Mouse (Mus musculus) left cerebral cortex, adult 11 months (tissue): ENCODE results near the gene Ccin.
A peak's percentile ranks its signal among the peaks of the same experiment; 100 is the strongest.

ENCODE experiments used
- DNase-seq: peaks from one replicate; pipeline ENCODE4 v3.0.0; 2022; ENCODE audit warnings: low spot score

The Ccin gene

DNA sequence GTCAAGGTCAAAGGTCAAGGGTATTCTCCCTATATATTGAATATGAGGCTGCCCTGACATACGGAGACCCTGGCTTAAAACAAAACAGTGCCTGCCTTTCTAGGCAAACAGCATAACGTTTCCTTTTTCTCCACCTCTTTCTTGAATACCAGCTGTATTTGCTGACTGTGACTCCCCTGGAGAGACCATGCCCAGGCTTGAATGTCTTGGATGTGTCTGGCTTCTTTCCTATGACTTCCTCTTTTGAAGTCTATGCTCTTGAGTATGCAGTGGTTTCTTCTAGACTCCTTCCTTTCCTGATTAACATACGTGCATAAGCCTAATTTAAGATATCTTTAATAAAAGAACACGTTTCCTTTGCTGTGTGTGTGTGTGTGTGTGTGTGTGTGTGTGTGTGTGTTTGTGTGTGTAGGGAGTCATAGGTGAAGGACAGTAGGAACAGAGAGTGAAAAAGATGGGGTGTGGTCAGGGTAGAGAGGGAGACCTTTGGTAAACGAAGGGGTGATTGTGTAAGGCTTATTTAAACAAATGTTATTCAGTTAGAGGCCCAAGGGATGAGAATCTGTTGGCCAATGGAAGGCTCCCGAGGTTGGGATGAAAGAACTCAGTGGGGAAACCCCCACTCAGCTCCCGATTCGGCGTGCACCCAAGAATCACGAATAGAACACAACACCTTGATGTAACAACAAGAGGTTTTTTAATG is 8.2 kb upstream of the Ccin start:
- DNase-seq, result no peak

DNA sequence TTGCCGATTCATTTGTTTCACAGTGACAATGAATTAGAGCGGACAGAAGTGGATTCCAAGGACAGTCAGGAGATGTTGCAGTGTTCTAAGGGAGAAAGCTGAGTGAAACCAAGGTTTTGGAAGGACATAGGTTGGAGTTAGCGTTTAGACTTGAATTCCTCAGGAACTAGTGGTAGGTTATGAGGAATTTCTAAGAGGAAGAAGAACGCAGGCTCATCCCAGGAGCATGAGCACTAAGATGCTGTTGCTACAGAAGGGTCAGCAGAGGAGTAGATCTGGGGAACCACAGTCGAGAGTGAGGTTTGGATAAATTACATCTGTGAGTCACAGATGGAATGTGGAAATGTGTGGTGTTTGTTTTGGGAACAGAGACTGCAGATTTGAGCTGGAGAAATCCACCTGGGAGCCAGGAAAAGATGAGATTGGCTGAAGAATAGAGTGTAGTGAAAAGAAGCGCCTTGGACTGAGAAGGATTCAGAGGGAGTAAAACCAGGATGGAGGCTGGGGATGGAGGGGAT is 7.0 kb upstream of the Ccin start:
- DNase-seq, result no peak

DNA sequence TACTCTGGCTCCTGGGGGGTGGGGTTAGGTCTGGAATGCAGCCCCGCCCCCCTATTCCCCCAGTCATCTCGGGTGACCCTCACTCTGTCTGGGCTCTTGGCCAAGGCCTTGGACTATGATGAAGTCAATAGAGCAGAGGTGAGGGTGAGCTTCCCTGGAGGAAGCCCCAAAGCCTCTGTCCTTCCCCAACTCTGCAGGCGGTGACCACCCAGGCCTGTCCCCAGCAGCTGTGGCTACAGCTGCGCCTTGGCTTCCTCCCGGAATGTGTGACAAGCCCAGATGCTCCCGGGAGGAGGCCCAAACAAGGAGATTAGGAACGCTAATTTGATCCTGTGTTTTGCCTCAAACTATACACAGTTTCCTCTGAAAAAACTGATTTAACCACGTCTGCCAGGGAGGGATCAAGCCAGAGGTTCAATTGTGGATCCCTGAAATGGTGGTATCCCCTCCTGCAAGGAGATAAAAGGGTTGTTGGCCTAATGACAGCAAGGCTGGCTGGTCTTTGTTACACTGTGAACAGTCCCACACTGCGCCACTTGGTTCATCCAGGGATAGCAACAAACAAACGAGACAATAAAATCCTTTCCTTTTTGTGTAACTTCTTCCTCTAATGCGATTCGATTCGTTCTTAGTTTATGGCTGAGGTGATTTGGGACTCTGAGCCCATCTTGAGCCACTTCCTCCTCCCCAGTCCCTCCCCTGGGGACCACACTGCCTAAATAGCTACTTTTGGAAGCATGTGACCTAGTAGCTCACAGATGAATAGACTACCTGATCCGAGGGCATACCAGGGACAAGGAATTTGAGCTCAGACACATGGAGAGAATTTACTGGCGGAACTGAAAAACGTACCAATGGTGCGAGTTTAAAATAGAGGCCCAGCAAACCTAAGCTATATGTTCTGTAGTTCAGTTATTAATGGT is 4.5 kb upstream of the Ccin start:
- DNase-seq, result no peak

DNA sequence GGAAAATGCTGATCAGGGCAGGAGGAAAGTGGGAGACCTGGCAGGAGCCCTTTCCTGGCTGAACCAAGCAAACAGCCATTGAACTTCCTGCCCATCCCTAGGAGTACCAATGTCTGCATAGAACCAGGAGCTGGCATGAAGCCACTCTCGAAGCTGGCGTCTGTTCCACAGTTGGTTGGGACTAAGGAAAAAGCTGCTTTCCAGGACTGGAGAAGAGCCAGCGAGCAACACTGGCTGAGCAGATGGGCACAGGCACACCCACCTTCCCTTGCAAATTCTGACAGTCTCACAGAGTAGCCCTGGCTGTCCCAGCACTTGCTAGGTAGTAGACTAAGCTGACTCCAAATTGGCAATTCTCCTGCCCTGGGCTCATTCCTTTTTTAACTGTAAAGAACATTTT is 3.5 kb upstream of the Ccin start:
- DNase-seq, result peak; percentile 75

DNA sequence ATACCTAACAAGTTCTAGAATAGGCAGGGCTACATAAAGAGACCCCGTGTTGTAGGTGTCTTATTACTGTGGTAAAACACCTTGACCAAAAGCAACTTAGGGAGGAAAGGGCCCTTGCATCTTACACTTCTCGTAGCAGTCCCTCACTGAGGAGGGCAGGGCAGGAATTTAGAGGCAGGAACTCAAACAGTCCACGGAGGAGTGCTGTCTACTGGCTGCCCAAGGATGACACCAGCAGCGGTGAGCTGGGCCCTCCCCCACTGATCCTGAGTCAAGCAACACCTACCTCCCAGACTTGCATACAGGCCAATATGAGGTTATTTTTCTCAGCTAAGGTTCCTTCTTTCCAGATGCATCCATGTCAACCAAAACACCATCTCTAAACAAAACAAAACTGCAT is 3.0 kb upstream of the Ccin start:
- no peak for DNase-seq

DNA sequence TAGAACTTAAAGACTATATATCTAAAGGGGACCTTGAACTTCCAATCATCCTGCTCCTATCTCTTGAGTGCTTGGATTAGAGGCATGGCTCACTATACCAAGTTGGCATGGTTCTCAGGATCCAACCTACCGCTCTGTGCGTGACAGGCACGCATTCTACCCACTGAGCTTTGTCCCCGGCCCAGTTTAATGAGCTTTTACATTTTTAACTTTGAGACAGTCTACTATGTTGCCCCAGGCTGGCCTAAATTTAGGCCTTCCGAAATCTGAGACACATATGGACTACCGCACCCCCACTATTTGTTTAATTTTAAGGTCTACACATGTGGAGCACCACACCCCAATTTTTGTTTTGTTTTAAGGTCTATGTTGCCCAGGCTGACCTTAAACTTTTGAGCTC is 2.4 kb upstream of the Ccin start:
- no peak for DNase-seq

DNA sequence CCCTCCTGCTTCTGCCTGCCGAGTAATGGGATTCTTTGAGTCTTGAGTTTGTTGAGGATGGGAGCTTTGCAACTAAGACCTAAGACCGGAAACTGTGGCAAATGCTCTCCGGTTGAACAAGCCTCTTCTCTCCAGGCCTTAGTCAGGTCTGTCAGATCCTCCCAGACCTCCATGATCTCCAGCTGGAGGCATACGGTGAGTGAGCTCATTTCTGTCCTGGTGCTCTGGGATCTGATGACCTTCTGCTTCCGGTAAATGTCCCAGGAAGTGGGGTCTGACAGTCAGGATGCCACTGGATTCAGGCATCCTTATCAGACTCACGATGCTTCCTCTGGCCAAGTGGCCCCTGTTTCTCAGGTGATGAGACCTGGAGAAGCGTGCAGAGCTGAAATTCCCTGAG is 2.0 kb upstream of the Ccin start:
- DNase-seq, result no peak

DNA sequence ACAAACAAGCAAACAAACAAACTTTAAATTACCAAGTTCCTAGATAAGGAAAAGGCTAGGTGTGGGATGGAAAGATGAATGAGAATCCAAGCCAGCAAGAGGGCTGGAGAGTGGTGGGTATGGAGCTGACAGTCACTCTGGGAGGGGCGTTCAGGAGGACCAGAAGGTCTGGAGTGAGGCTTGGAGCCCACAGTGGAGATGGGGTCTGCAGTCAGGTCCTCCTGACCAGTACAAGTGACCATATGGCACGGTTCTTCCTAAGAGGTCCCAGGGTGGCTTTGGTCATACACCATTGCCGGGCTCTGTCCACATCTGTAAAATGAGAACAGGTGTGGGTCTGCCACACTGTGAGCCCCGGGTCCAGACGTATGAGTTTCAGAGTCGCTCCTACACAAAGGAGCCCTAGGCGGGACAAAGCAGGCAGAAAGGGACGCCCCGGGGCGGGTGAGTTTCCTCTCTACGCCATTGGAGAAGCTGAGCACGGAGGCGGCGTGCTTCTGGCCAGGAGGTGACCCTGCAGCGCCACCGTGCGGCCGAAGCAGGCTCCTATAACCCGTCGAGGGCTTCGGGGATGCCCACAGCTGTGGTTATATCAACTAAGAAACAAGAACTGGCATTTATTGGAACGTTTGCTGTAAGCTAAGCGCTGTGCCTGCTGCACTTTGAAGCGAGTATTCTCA is 1.1 kb upstream of the Ccin start:
- peak; percentile 82 for DNase-seq

DNA sequence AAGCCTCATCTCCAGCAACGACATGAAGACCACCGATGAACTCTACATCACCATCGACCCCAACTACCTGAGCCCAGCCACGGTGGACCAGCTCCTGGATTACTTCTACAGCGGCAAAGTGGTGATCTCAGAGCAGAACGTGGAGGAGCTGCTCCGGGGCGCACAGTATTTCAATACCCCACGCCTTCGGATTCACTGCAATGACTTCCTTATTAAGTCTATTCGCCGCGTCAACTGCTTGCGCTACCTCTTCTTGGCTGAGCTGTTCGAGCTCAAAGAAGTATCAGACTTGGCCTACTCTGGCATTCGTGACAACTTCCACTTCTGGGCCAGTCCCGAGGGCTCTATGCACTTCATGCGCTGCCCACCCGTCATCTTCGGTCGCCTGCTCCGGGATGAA is 473 bp downstream of the Ccin start:
- no peak for DNase-seq

DNA sequence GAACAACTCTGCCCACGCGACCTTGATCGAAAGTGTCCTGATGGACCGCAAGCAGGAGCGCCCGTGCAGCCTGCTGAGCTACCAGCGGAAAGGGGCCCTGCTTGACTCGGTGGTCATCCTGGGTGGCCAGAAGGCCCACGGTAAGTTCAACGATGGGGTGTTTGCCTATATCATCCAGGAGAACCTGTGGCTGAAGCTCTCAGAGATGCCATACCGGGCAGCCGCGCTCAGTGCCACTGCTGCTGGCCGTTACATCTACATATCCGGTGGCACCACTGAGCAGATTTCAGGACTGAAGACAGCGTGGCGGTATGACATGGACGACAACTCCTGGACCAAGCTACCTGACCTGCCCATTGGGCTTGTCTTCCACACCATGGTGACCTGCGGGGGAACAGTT is 1.0 kb downstream of the Ccin start:
- no peak for DNase-seq

DNA sequence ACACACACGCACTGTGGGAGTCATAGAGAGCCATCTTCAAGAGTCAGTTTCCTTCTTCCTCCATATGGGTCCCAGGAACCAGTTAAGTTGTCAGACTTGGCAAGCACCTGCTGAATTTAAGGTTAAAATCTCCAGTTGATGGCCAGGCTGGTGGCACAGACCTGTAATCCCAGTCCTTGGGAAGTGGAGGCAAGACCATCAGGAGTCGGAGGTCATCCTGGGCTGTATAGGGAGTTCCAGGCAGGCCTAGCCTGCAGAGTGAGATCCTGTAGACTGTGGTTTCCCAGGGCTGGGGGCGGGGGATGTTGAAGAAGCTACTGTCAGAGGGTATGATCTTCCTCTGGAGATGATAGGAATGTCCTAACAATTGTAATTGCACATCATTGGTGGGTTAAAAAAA is 5.7 kb downstream of the Ccin start:
- no peak for DNase-seq

DNA sequence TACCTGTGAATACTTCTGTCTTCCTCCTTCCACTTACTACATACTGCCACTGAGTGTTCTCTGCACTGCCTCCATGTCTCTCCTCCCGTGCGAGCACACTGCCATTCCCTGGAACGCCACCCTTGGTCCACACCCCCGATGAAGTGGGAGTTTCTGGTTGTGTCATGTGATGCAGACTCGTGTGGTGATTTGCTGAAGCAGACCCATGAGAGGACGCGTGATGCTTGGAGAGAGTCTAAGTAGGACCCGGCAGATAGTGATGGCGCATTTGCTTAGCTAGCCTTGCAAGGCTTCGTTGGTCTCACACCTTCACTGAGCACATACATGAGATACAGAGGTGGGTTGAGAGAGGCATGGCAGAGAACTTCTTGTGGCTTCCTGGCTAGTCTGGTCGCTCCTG is 9.8 kb downstream of the Ccin start:
- no peak for DNase-seq

DNA sequence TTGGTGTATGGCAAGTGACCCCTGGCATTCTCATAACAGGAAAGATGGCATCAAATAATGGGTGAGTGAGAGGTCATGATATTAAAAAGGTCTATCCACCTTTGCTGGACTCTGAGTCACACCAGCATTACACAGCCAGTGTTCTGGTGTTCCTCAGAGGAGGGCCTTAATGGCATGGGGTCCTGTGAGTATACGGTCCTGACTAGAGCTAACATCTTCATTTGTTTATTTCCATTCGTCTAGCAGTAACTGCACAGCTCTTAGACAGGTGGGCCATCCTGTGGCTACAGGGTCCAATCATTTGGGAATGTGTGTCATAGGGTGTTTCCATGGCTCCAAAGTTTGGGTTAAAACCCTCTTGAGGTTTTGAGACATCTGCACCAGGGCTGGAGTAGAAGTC is 11.1 kb downstream of the Ccin start:
- DNase-seq, result no peak

DNA sequence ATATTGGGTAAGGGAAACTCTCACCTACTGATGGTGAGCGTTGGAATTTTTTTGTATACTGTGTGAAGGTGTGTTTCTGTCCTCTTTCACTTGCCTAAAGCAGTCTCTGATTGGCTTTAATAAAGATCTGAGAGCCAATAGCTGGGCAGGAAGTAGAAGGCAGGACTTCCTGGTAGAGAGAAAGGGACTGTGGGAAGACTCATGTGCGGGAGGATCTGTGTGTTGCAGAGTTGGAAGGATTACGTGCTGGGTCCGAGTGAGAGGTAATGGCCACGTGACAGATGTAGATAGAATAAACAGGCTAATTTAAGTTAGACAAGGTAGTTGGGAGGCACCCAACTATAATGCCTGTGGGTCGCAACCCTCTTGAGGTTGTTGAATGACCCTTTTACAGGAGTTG is 20.3 kb downstream of the Ccin start:
- DNase-seq, result no peak

DNA sequence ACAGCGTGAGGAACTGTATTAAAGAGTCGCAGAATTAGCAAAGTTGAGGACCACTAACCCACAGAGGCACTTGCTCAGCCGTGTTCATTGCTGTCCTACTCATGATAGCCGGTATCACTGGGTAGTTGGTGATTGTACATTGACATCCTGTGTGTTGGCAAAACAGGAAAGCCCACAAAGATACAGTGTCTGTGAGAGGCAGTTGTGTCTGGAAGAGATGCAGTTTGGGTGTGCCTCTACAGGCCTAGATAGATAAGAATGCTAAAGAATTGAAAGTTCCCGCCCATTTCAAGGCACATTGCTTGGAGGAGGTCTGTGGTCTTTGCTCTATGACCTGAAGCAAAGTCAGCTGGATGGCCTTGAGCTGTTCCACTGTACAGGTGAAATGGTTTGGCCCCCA is 20.8 kb downstream of the Ccin start, which contains the start of gene Clta:
Gene Clta (plus strand): TSS at position 327 of the 400 bp plus-strand sequence.
- no peak for DNase-seq

DNA sequence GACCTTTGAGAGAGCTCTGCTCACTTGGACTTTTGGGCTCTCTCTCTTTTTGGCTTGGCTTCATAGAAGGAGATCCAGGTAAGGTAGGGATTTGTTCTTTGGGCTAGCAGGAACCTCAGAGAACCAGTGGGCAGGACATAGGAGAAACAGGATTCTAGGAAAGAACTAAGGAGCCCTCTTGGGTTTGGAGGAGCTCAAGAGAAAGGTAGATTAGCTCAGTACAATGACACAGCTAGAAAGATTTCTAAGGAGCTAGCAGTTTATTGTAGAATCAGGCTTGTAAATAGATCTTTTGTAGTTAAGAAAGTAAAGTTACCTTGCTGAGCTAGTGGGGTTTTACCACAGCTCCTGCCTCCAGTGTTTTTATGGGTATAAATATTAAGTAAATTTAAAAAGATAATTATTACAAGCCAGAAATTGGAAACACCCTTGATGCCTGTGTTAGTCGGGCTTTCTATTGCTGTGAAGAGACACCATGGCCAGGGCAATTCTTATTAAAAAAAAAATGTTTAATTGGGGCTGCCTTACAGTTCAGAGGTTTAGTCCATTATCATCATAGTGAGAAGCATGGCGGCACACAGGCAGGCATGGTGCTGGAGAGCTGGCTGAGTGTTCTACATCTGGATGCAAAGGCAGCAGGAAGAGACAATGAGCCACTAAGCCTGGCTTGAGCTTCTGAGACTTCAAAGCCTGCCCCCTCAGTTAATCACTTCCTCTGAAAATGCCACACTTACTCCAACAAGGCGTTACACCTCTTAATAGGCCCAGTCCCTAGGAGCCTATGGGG is 21.5 kb downstream of the Ccin start:
- DNase-seq, result no peak

DNA sequence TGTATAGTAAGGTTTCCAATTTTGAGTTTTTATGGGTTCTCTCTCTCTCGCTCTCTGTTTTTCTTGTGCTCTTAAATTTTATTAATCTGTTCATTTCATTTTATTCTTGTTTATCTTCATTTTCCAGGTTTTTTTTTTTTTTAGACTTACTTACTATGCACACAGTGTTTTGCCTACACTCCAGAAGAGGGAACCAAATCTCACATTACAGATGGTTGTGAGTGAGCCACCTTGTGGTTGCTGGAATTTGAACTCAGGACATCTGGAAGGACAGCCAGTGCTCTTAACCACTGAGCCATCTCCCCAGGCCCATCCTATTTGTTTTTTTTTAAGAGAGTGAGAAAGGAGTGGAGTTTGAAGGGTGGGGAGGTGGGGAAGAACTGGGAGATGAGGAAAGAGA is 26.9 kb downstream of the Ccin start:
- DNase-seq, result no peak

DNA sequence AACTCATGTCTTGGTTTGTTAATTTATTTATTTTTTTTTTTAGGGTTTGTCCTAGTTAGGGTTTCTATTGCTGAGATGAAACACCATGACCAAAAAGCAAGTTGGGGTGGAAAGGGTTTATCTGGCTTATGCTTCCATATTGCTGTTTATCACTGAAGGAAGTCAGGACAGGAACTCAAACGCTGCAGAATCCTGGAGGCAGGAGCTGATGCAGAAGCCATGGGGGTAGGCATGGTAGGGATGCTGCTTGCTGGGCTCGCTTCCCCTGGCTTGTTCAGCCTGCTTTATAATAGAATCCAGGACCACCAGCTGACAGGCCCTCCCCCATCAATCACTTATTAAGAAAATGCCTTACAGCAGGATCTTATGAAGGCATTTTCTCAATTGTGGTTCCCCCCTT is 27.6 kb downstream of the Ccin start:
- no peak for DNase-seq

DNA sequence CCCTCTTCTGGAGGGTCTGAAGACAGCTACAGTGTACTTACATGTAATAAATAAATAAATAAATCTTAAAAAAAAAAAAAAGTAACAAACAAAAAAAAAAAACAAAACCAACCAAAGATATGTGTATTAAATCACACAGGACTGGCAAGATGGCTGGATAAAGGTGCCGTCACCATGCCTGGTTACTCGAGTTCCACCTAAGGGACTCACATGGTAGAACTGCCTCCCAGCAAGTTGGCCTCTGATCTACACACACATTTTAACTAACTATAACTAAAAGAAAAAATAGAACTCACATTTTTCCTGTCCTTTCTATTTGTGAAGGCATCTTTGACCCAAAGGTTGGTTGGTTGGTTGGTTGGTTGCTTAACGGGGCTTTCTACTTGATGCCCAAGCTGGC is 28.5 kb downstream of the Ccin start:
- DNase-seq, result no peak

DNA sequence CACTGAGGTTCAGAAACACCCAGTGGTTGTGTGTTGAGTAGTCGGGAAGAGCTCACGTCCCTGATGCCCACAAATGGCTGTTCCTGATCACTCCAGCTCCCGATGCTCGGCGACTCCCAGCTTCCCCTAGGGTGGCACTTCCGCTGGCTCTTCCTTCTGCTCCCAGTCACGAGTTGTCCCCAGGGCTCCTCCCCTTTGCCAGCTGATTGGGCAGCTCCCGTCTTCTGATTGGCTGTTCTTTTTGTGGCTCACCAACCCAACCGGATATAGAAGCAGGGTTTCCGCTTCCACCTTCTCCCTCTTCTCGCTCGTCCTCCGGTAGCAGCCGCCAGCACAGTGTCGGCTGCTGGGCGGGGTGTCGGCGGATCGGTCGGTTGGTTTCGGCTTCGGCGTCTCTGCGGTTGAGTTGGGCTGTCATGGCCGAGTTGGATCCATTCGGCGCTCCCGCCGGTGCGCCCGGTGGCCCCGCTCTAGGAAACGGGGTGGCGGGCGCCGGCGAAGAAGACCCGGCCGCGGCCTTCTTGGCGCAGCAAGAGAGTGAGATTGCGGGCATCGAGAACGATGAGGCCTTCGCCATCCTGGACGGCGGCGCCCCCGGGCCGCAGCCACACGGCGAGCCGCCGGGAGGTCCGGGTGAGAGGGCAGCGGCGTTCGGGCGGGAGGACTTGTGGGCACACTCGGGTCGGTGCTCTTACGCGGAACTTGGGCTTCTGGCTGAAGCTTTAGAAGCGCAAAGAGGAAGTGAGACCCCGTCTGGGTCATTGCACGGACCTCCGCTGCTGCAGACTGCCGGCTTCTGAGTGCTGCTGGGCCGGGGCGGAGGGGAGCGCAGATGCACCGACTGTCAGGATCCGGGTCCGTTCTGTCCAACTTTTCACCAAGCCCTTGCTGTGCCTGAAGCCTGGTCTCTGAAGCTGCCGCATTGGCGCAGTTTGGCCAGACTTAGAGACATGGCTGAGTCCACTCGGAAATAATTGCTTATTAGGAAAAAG is 29.4 kb downstream of the Ccin start:
- peak; percentile 96 for DNase-seq
